Mouse (Mus musculus) left cerebral cortex, adult 11 months (tissue): ENCODE results near the gene Ankrd40.

Experiments
- DNase-seq: peaks from one replicate; pipeline ENCODE4 v3.0.0; 2022; ENCODE audit warnings: low spot score

Ankrd40 gene

DNA sequence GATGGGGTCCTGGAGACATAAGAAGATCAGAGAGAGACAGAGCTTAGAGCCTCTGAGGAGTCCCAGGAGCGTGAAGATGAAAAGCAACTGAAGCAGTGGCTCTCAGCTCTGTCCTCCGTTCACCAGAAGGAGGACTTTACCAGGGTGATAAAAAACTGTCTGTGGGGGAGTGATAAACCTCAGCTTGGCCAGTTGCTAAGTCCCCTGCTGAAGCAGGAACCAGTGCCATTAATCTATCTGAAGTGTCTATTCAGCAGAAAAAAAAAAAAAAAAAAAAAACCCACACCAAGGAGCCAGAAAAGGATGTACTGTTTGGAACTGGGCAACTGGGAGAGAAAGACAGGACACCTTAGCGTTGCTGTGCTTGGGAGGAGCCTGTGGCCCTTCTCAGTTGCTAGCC is 23.3 kb downstream of the Ankrd40 start:
- DNase-seq, result no peak

DNA sequence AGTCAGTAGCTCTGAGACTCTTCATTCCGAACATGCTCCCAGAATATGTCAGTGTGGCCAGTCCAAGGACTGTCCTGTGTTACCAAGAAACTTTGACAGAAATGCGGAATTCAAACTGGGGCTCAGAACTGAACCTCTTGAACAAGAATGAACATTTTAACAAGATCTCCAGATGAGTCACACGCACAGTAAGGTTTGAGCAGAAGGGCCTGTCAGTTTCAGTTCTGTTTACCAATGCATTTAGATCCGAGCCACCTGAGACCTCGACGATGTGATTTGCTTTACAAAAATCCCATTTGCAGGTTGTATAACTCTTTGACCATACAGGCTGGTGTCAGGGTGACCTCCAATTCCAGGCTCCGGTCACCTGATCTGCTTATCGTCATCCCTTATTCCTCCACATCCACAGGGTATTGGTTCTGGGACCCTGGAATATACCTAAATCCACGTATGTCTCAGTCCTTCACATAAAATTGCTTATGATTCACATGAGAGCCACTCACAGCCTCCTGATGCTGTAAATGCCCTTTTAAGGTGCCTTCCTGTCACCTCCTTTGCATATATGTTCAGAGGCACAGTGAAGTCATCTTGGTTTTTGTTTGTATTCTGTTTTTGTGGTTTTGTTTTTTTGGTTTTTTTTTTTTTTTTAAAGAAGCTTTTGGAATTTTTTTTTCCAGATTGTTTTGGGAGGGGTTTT is 27.9 kb downstream of the Ankrd40 start:
- no peak for DNase-seq

DNA sequence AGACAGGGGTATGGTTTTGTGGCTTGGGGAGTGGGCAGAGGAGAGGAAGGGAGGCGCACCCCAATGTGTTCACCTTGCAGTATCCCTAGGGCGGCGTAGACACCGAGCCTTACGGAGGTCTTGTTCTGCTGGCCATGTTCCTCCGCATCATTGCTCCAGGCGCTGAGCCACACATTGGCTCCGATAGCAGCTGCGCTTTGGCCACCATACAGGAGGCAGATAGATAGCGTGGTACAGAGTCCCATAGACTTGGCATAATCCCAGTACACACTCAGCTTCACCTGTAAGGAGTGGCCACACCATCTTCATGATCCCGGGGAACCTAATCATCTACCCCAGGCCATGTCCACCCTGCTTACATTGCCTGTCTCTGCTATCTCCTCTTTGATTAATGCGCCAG is 31.4 kb downstream of the Ankrd40 start:
- DNase-seq, result no peak

GRCm38 (mm10) chr11:94361166-94361870 is 33.5 kb downstream of the Ankrd40 start:
- no peak for DNase-seq

DNA sequence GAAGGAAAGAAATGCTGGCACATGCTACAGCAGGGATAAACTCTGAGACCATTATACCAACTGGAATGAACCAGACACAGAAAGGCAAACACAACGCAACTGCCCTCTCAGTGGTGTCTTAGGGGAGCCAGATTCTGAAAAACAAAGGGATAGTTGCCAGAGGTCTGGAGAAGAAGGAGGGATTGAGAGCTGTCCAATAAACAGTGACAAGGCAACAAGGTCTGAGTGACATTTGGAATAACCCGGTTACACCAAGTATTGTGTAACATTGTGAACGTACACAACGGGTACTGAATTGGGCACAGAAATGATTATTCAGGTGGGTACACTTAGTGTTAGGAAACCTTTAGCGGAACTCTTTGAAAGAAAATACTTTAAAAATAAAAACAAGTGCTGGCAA is 34.3 kb downstream of the Ankrd40 start:
- DNase-seq, result no peak

DNA sequence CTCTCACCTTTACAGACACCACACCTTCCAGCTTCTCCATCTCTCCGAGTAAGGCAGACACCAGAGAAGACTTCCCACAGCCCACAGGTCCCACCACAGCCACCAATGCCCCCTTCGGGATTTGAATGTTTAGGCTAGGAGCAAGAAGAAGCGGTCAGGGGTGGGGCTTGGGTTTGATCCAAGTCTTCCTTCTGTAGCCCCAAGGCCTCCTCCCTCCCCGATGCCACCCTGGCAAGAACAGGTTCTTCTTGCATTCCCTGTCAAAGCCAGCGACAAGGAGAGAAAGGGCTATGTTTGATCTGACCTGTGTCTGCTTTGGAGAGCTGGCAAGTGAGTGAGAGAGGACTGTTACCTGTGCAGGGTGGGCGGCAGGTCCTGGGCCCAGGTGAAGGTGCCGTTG is 35.9 kb downstream of the Ankrd40 start:
- DNase-seq, result no peak

DNA sequence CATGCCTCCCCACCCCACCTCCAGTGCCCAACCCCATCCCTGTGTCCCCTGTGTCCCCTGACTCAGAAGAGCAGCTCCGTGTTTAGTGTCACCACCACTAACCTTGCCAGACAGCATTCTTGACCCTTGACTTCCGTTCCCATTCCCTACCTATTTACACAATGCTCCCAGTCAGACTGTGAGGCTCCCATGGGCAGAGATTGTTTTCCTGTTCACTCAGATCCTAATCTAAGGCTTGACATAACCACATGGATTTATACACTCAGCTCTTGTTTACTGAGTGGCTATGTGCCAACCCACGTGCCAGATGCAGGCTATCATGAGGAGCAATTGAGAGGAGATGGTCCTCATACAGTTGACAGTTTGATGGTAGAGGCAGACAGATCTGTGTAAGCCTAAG is 37.5 kb downstream of the Ankrd40 start:
- DNase-seq, result no peak

GRCm38 (mm10) chr11:94369981-94370380 is 42.2 kb downstream of the Ankrd40 start:
- no peak for DNase-seq

GRCm38 (mm10) chr11:94370809-94371208 is 43.0 kb downstream of the Ankrd40 start:
- DNase-seq, result no peak

DNA sequence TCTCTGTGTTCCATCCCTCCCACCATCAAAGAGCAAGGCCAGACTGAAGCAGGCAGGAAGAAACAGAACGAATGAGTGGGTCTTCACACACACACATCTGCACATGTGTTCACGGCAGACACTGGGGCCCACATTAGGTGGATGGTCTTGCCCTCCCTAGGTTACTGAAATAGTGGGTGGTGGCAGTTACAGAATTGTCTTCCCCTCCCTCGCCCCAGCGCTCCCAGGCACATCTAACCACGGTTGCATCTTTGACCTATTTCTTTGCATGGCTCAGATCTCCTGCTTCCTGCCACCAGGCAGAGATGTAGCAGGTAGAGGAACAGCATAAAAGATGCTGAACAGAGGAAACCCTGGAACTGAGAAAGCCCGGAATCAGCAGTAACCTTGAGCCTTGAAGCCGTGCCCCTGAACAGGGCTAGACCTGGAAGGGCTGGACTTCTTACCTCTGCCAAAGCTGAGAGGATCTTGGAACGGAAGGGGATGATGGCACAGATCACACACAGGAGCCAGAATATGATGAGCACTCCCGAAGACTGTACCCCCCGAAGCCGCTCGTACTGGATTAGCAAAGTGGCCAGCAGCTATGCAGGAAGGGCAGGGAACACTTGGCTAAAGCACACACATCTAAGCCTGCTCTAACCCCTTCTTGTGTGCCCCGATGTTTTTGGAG is 46.6 kb downstream of the Ankrd40 start:
- no peak for DNase-seq

GRCm38 (mm10) chr11:94379061-94379460 is 51.3 kb downstream of the Ankrd40 start:
- DNase-seq, result no peak

- no peak for DNase-seq
Measured at GRCm38 (mm10) chr11:94379736-94380135, 51.9 kb downstream of the Ankrd40 start.

- no peak for DNase-seq
Measured at GRCm38 (mm10) chr11:94385977-94386771, 58.4 kb downstream of the Ankrd40 start.

GRCm38 (mm10) chr11:94387756-94388155 is 60.0 kb downstream of the Ankrd40 start:
- DNase-seq, result no peak

- no peak for DNase-seq
Measured at GRCm38 (mm10) chr11:94389021-94389420, 61.2 kb downstream of the Ankrd40 start.

DNA sequence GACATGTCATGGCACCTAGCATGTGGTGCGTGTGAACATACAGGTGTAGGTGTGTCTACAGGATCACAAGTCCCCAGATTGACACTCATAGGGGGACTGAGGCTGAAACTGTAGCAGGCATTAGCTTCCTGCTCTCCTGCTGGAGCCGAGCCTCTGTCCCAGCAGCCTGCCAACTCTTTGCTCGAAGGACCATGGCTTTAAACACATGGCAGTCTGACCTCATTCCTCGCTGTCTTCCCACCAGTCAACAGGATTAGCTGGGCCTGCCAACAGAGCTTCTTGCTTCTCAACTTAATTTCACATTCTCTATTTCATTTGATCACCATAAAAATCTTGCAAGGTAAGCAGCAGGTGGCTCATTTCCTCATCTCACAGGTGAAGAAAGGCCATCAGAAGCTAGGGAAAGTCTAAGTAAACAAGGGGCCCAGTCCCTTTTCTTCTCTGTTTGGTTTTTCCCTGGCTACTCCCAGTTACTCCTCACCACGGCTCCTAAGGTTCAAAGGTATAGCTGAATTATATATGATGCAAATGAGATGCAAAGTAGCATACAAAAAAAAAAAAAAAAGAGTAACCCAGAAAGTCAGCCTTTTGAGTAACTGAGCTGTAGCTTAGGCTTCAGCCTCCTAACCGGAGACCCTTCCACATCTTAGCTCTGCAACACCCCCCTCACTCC is 62.1 kb downstream of the Ankrd40 start:
- no peak for DNase-seq

DNA sequence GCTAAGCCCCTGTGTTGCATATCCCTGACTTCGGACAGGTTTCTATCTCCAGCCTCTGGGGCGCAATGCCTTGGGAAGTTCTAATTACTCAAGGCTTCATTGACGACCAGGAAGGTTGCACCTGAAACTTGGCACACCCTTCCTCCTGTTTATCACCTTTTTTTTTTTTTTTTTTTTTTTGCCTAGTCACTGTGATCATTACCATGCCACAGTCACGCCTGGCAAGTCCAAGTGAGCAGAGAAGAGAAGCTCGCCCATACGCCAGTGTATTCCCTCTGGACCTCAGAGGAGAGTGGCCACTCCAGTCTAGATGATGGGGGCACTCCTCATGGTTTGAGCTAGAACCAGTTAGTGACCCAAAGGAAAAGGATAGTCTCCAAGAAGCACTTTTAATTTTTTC is 63.0 kb downstream of the Ankrd40 start:
- no peak for DNase-seq
